Comparison of ENCODE assay signal across 8 mouse cellular contexts in genomic region chr17:45549617-45550181, GRCm38 (mm10). TPM values are rescaled to one million over a fixed set of nuclear protein-coding genes. Genes with fewer than 3 reads are reported as not detected.
DNase-seq lines count a peak whose midpoint lies in the region; ATAC-seq and TF ChIP-seq lines count a peak whose summit lies in the region.

TSS of gene Tmem151b (minus strand) at chr17:45549677.

- H3K27me3 ChIP-seq in thymus, adult 2 months (ENCODE audit: control insufficient read depth, insufficient read depth, low read length) = no peaks in the 10 kb centered on the region
- H3K27me3 ChIP-seq in hindbrain, embryonic 15.5 days = peaks cover 24% of the 10 kb centered on the region
- H3K27me3 ChIP-seq in liver, embryonic 12.5 days (replicated peaks) = peaks cover 86% of the 10 kb centered on the region
- H3K27me3 ChIP-seq in splenic B cell, adult 2 months (ENCODE audit: control insufficient read depth, insufficient read depth, low read length, poor library complexity, severe bottlenecking) = peaks cover 3% of the 10 kb centered on the region

- peak within 1 kb of the TSS; percentile 69 for H3K4me2 ChIP-seq in hindbrain, embryonic 15.5 days
- peak within 1 kb of the TSS; percentile 84 for H3K4me2 ChIP-seq in liver, embryonic 12.5 days

- TF ChIP-seq POLR2A in thymus, adult 2 months (IDR thresholded peaks at IDR 0.05; ENCODE audit: control insufficient read depth, extremely low read depth, insufficient read depth, low read length, poor library complexity) = no peak

- no peaks in the 10 kb centered on the region; the same call in 1 of the 2 replicates for H3K36me3 ChIP-seq in thymus, adult 2 months (ENCODE audit: control insufficient read depth, insufficient read depth, low read length)
- peaks cover 8% of the 10 kb centered on the region; the same call in 1 of the 2 replicates for H3K36me3 ChIP-seq in hindbrain, embryonic 15.5 days
- H3K36me3 ChIP-seq in liver, embryonic 12.5 days = no peaks in the 10 kb centered on the region
- H3K36me3 ChIP-seq in splenic B cell, adult 2 months (ENCODE audit: control insufficient read depth, insufficient read depth, low read length, poor library complexity, severe bottlenecking) = no peaks in the 10 kb centered on the region

- peak within 1 kb of the TSS; percentile 99 for H3K9ac ChIP-seq in hindbrain, embryonic 15.5 days
- H3K9ac ChIP-seq in liver, embryonic 12.5 days = peak within 1 kb of the TSS; percentile 47

- no peak within 1 kb of the TSS; the same call in 1 of the 2 replicates for H3K27ac ChIP-seq in thymus, adult 2 months (ENCODE audit: control insufficient read depth, insufficient read depth, low read length)
- peak within 1 kb of the TSS; percentile 93 for H3K27ac ChIP-seq in hindbrain, embryonic 15.5 days (replicated peaks)
- H3K27ac ChIP-seq in liver, embryonic 12.5 days = no peak within 1 kb of the TSS

- TF ChIP-seq CTCF in thymus, adult 2 months (IDR thresholded peaks at IDR 0.05; ENCODE audit: borderline replicate concordance, control insufficient read depth, extremely low read depth, insufficient read depth, low read length, poor library complexity) = no peak

- WGBS in thymus, adult 2 months = 4% methylated on average over 28 of the region's 29 CpGs
- under 1% methylated on average over 11 of the region's 29 CpGs for WGBS in hindbrain, embryonic 15.5 days
- WGBS in liver, embryonic 12.5 days (ENCODE audit: insufficient replicate concordance) = 3% methylated on average over 15 of the region's 29 CpGs

- H3K9me3 ChIP-seq in hindbrain, embryonic 15.5 days = no peaks in the 10 kb centered on the region
- no peaks in the 10 kb centered on the region for H3K9me3 ChIP-seq in liver, embryonic 12.5 days (replicated peaks)

- ATAC-seq in cerebellum, adult (ENCODE audit: insufficient number of reproducible peaks, low FRiP score, low TSS enrichment) = no peak
- ATAC-seq in hindbrain, embryonic 15.5 days (ENCODE audit: low FRiP score, low read depth) = peak; percentile 67
- no peak for ATAC-seq in liver, embryonic 12.5 days

- peaks cover 26% of the 10 kb centered on the region for H3K4me1 ChIP-seq in thymus, adult 2 months (replicated peaks; ENCODE audit: control insufficient read depth, insufficient read depth, low read length)
- H3K4me1 ChIP-seq in hindbrain, embryonic 15.5 days (replicated peaks) = peaks cover 47% of the 10 kb centered on the region
- peaks cover 29% of the 10 kb centered on the region for H3K4me1 ChIP-seq in liver, embryonic 12.5 days

- peak; percentile 78 for DNase-seq in cerebellum, adult 11 months
- peak; percentile 56 for DNase-seq in thymus, adult 2 months
- no peak for DNase-seq in thymus, adult 18-20 months
- peak; percentile 35 for DNase-seq in splenic B cell, adult 2 months (ENCODE audit: low read depth, low spot score)
- no peak for DNase-seq in gastrocnemius, postnatal 25 days

- peak within 1 kb of the TSS; percentile 66 for H3K4me3 ChIP-seq in thymus, adult 2 months (ENCODE audit: control insufficient read depth, insufficient read depth, low read length)
- H3K4me3 ChIP-seq in hindbrain, embryonic 15.5 days = peak within 1 kb of the TSS; percentile 86
- peak within 1 kb of the TSS; percentile 57 for H3K4me3 ChIP-seq in liver, embryonic 12.5 days

RNA-seq across cellular contexts. Expression of gene Tmem151b, which starts in this region (rescaled TPM):
- 44.6 and 65.5 TPM in 2 replicates for polyA plus RNA-seq in thymus, adult 2 months (2012; rRNA removed)
- 27.4 and 31.9 TPM in 2 replicates for polyA plus RNA-seq in hindbrain, embryonic 15.5 days (2015; fragmentation: Nextera tagmentation; extraction: Ambion mirVana)
- polyA plus RNA-seq in liver, embryonic 12.5 days (2016; fragmentation: Nextera tagmentation; extraction: Ambion mirVana) = 0.30 and 0.31 TPM in 2 replicates
- total RNA-seq in gastrocnemius, postnatal 25 days (2021) = not detected

Comparison
In these comparisons a context has a peak if more than half of its experiments do, and no peak if none do; other contexts are left out.
1. RNA of gene Tmem151b (polyA plus RNA-seq): 44.6 to 65.5 TPM in thymus, adult 2 months and 27.4 to 31.9 TPM in hindbrain, embryonic 15.5 days; 0.30 to 0.31 TPM in liver, embryonic 12.5 days; every median in the first group is over 10 times any median in the second.
2. DNase-seq: peak in cerebellum, adult 11 months (single experiment), thymus, adult 2 months (single experiment) and splenic B cell, adult 2 months (single experiment); none in thymus, adult 18-20 months (0 of 2) and gastrocnemius, postnatal 25 days (single experiment).
3. Peak in every context shown above with its lines, with median percentiles within 50 percentile points of each other: H3K4me3 ChIP-seq.